Mouse (Mus musculus): ENCODE results near the gene Mia2. TPM values are rescaled to one million over a fixed set of nuclear protein-coding genes. Genes with fewer than 3 reads are reported as not detected.
A peak's percentile ranks its signal among the peaks of the same experiment; 100 is the strongest.

The Mia2 gene
- polyA plus RNA-seq, 1 experiment = 61.7 TPM

DNA sequence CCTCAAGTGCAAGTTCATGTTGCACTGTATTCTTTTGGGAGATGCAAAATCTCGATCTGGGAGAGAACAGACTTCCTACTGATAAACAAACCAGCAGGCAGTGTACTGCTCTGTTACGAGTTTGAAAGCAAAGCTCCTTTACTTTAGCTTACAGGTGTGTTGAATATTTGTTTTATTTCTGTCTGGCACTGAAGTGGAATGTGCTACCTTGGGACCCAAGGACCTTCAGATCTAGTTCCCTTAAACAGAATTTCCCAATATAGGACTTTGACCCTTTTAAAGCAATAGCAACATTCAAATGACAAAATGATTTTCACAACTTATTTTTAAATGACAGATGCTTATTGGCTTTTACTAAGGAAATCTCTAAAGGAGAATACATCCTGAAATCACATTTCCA is 2.1 kb upstream of the Mia2 start:
- no peak for DNase-seq (ENCODE audit: extremely low spot score in 1 of 2, low spot score in 1 of 2)

GRCm38 (mm10) chr12:59104771-59105170 is 9.2 kb downstream of the Mia2 start:
- no peak for DNase-seq (ENCODE audit: extremely low spot score in 1 of 2, low spot score in 1 of 2)

DNA sequence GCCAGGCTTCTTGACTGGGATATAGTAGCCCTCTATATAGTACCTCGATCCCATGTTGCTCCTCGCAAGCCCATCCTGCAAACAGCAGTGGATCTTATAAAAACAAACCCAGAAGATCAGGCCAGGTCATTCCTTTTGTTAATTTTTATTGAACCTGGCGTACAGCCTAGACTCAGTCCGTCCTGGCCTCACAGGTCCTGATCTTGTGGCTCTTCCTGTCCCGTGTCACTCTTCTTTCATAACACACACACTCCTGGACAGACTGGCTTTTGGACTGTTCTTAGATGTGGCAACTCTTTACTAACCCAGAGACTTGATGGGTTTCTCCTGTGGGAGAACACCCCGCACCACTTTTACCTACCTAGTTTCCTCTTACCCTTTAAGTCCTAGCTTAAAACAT is 10.3 kb downstream of the Mia2 start:
- no peak for DNase-seq (ENCODE audit: extremely low spot score in 1 of 2, low spot score in 1 of 2)

DNA sequence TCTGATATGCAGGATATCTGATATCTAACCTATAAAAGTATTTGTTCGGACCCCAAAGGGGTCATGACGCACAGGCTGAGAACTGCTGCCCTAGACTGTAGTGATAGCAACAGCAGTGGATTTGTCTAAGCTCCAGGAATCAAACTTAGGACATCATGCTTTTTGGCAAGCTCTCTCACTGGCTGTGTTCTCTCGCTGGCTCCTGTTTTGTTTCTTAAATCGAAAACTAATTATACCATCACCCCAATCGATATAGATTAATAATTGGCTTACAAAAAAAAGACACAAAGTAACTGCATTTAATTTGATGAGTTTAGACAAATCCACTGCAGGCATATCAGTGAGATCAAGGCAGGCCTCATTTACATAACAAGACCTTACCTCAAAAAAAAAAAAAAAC is 10.9 kb downstream of the Mia2 start:
- DNase-seq (ENCODE audit: extremely low spot score in 1 of 2, low spot score in 1 of 2) = no peak

DNA sequence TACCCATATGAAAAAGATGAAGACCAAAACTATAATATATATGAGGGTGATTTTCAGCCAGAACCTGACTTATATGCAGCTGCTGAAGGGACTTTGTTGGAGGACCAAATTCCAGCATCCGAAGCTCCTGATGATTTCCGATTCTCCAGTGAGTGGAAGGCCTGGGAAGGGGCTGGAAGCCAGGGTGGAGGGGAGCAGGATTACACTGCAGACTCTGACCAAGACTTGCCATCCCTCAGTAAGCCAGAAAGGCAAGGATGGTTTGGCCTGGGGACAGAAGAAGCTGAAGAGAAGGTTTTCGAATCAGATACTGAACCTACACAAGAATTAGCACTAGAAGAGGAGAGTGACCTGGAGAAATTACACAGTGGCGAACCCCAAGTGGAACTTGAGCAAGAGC is 12.3 kb downstream of the Mia2 start:
- no peak for DNase-seq (ENCODE audit: extremely low spot score in 1 of 2, low spot score in 1 of 2)

GRCm38 (mm10) chr12:59117184-59117583 is 21.6 kb downstream of the Mia2 start:
- DNase-seq (ENCODE audit: extremely low spot score in 1 of 2, low spot score in 1 of 2) = peak; percentile 31 to 34

GRCm38 (mm10) chr12:59125426-59125825 is 29.8 kb downstream of the Mia2 start:
- no peak for DNase-seq (ENCODE audit: extremely low spot score in 1 of 2, low spot score in 1 of 2)

- no peak for DNase-seq (ENCODE audit: extremely low spot score in 1 of 2, low spot score in 1 of 2)
Observed at GRCm38 (mm10) chr12:59128501-59128900, 32.9 kb downstream of the Mia2 start.

GRCm38 (mm10) chr12:59129038-59129437 is 33.4 kb downstream of the Mia2 start:
- DNase-seq (ENCODE audit: extremely low spot score in 1 of 2, low spot score in 1 of 2) = no peak

GRCm38 (mm10) chr12:59129592-59129991 is 34.0 kb downstream of the Mia2 start:
- peak; percentile 18 to 53 for DNase-seq (ENCODE audit: extremely low spot score in 1 of 2, low spot score in 1 of 2)

- no peak for DNase-seq (ENCODE audit: extremely low spot score in 1 of 2, low spot score in 1 of 2)
Observed at GRCm38 (mm10) chr12:59130249-59130648, 34.6 kb downstream of the Mia2 start.

DNA sequence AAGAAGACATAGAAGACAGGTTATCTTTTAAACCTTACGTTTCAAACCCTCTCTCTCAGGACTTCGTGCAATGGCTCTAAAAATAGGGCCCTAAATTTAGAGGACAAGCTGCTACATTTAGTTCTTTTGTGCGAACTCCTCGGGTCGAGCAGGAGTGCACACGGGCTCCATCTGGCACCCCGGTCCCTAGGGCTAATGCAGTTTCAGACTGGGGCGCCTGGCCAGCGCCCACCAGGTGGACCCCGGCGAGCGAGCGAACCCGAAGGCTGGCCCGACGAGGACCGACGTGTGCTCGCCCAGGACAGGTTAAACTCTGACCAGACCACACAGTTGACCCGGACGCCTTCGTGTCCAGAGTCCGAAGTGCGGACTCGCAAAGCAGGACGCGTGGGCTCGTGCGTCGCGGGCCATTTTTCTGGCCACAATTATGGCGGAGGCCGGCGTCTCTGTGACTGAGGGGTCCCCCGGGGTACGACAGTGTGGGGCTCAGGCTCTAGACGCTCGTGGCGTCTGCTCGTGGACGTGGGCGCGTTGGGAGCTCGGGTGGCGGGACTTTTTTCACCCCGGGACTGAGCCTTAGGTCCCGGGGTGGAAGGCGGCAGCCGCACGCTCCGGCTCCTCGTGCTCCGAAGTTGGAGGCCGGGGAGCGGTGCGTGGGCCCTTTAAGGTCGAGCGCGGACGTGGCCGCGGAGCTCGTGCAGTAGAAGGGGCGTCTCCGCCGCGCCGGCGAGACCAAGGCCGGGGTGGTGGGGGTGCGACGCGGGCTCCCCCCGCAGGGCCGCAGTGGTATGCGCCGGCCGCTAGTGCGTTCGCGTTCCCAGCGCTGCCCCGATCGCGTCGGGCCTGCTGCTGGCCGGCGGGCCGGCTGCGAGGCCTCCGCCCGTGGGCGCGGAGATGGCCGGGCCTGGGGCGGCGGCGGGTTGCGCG is 35.3 kb downstream of the Mia2 start:
- peak; percentile 75 to 93 for DNase-seq (ENCODE audit: extremely low spot score in 1 of 2, low spot score in 1 of 2)

DNA sequence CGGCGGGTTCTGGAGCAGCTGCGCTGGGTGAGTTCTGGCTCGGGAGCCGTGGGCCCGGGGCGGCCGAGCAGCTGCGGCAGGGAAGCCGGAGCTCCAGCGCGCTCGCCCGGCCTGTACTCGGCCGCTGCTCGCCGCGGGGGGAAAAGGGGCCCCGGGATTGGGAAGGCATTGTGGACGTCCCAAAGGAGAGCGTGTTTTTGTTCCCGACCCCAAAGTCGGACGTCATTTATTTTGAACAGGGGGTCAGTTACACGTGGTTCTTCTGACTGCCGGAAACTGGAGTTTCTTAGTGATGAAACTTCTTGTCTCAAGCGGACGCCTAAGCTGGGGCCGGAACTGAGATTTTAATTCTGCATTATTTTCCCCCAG is 36.0 kb downstream of the Mia2 start:
- peak in 1 of 2 experiments; percentile 33 for DNase-seq (ENCODE audit: extremely low spot score in 1 of 2, low spot score in 1 of 2)

DNA sequence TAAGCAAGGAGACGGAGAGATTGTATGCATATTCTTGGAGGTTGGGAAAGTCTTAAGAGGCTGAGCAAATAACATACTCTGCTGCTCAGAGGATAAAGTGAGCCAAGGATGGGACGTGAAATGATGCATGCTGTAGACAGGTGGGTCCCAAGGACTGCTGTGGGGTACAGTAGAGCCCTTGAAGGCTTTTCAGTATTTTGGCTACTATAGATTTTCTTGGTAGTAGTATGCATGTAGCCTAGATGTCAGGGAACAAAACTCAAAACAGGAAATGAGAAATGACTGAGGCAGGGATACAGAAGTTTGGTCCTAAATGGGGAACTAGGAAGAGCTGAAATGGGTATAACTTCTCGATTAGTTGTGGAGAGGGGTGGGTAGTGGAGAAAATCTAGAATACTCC is 36.9 kb downstream of the Mia2 start:
- no peak for DNase-seq (ENCODE audit: extremely low spot score in 1 of 2, low spot score in 1 of 2)

- no peak for DNase-seq (ENCODE audit: extremely low spot score in 1 of 2, low spot score in 1 of 2)
Observed at GRCm38 (mm10) chr12:59132940-59133339, 37.3 kb downstream of the Mia2 start.

DNA sequence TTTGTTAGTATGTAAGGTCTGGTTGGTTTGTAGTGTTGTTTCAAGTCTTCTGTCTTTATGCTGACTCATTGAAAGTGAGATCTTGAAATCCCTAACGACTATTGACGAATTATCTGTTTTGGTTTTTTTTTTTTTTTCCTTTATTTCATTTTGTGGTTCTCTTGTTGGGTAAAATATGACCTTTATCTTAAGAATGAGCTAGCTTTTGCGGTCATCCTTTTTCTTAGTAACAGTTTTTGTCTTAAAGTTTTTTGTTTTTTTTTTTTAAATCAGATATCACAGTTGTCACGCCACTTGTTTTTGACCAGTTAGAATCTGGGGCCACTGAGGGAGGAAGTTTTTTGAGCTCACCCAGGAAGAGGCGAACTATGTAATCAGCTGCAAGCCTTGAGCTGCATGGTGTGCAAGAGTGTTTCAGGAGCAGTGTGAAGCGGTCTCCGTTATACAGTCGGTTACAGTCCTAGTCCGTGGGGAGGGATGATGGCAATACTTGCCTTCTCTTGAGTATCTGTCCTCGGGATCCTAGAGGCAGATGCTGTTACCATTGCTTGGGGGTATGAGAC is 37.9 kb downstream of the Mia2 start:
- DNase-seq (ENCODE audit: extremely low spot score in 1 of 2, low spot score in 1 of 2) = no peak

- DNase-seq (ENCODE audit: extremely low spot score in 1 of 2, low spot score in 1 of 2) = no peak
Observed at GRCm38 (mm10) chr12:59135096-59135495, 39.5 kb downstream of the Mia2 start.

- DNase-seq (ENCODE audit: extremely low spot score in 1 of 2, low spot score in 1 of 2) = no peak
Observed at GRCm38 (mm10) chr12:59135533-59136300, 40.1 kb downstream of the Mia2 start.

DNA sequence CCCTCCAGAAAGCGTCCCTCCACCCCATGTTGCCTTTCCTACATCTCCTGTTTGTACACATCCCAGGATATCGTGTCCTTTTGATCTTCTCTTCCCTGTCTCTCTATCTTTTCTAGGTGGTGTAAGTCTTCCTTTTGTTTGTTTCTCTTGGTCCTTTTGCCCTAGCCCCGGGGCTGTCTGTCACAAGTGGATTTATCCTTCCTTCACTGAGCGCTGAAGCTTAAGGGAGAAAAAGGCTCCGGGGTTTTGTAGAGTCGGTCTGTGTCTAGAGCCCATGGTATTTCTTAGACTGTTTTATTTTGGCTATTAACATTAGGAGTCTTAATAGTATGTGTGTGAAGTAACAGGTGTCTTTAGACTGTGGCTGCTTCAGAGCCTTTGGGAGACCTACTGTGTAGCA is 41.4 kb downstream of the Mia2 start:
- DNase-seq (ENCODE audit: extremely low spot score in 1 of 2, low spot score in 1 of 2) = no peak

GRCm38 (mm10) chr12:59139372-59139771 is 43.8 kb downstream of the Mia2 start:
- DNase-seq (ENCODE audit: extremely low spot score in 1 of 2, low spot score in 1 of 2) = no peak

DNA sequence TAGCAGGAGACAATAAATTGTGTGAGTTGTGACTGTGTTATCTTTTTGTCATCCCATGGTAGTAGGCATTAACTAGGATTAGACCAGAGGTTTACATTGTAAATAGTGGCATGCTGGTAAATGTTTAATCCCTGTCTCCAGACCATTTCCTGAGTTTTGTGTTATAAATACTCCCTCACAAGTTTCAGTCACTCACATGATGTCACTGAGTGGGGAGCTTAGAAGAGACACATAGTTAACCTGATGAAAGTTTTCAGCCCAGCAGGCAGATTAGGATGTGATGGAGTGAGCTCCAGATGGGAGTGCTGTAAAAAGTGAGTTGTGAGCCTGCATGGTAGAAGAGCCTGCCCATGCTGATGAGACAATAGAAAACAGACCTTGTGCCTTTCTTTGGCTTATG is 49.5 kb downstream of the Mia2 start:
- DNase-seq (ENCODE audit: extremely low spot score in 1 of 2, low spot score in 1 of 2) = no peak

Data from frontal cortex, adult 2 months (tissue).